Mouse (Mus musculus) lung, postnatal 0 days (tissue): ENCODE data around the gene Adgre5.

ENCODE experiments used
- CTCF ChIP-seq: IDR thresholded peaks from 2 replicates; pipeline ENCODE4 v1.5.1; 2016; ENCODE audit warnings: antibody characterized with exemption, mild to moderate bottlenecking
- EP300 ChIP-seq: IDR thresholded peaks from 2 replicates; pipeline ENCODE4 v1.6.1; 2016; ENCODE audit warnings: antibody characterized with exemption, mild to moderate bottlenecking, control low read depth

- TF ChIP-seq CTCF (no peak), EP300 (peak; percentile 93)
Observed at GRCm38 (mm10) chr8:83768526-83768925, 27.4 kb upstream of the Adgre5 start.
